Mouse (Mus musculus) cerebellum, adult 2 months (tissue): Measurements from ENCODE around the gene Ccdc36. TPM values are rescaled to one million over a fixed set of nuclear protein-coding genes. Genes with fewer than 3 reads are reported as not detected.

Experiments used
- DNase-seq, 2 experiments: peaks; one replicate each; pipeline ENCODE4 v3.0.0; 2021
- H3K27ac ChIP-seq: fragments of 200-500 bp; 2 replicates; pipeline ENCODE4 v1.5.1; 2012; ENCODE audit warnings: low read length, control low read depth, inconsistent platforms; ENCODE audit not compliant: insufficient read depth
- H3K27me3 ChIP-seq: fragments of 200-500 bp; 2 replicates; pipeline ENCODE4 v1.6.1; 2012; ENCODE audit warnings: inconsistent platforms, mild to moderate bottlenecking, low read length, moderate library complexity; ENCODE audit not compliant: control insufficient read depth, insufficient read depth
- H3K4me1 ChIP-seq: fragments of 200-500 bp; 2 replicates; pipeline ENCODE4 v1.6.1; 2011; ENCODE audit warnings: low read length; ENCODE audit not compliant: control insufficient read depth, insufficient read depth
- H3K4me3 ChIP-seq: fragments of 200-500 bp; replicated peaks from 2 replicates; pipeline ENCODE3; 2011; ENCODE audit warnings: mild to moderate bottlenecking, low read depth, low read length, control low read depth; ENCODE audit not compliant: insufficient read depth
- CTCF ChIP-seq: fragments of 200-500 bp; IDR thresholded peaks from 2 replicates; pipeline ENCODE4 v1.5.1; 2011; ENCODE audit warnings: low read depth, mild to moderate bottlenecking, control low read depth, low read length, moderate library complexity, borderline replicate concordance; ENCODE audit not compliant: insufficient read depth
- POLR2A ChIP-seq: fragments of 200-500 bp; IDR thresholded peaks from 2 replicates; pipeline ENCODE4 v1.6.1; 2011; ENCODE audit warnings: low read length, control low read depth, borderline replicate concordance; ENCODE audit not compliant: insufficient read depth
- WGBS: fragments of 180-500 bp; shearing (Covaris S2); methylation state at CpG from one replicate; pipeline ENCODE4 v1.1.7; 2018; 5-methylcytosine and 5-hydroxymethylcytosine counted together
- polyA plus RNA-seq: library from polyadenylated mRNA; depleted of rRNA; stranded (reverse); fragments of >200 nt; gene quantifications from 2 replicates; pipeline ENCODE4 v1.2.3, GENCODE M21; 2012

Gene Ccdc36
- polyA plus RNA-seq, 1 experiment = 0.13 TPM

GRCm38 (mm10) chr9:108452291-108452906, 24.1 kb upstream of the Ccdc36 start:
- peak; percentile 90 to 94 for DNase-seq
- Histone ChIP-seq H3K4me1 (peaks cover 14% of the 10 kb centered on the region), H3K4me3 (peak overlapping the region; percentile 90), H3K27me3 (no peaks in the 10 kb centered on the region), H3K27ac (peak overlapping the region; percentile 57; the same call in 1 of the 2 replicates)
- TF ChIP-seq CTCF = peak; percentile 75
- peak; percentile 31; the same call in 1 of the 2 replicates for TF ChIP-seq POLR2A
- under 1% methylated on average over 40 of the region's 40 CpGs for WGBS

GRCm38 (mm10) chr9:108451519-108452160, 23.4 kb upstream of the Ccdc36 start:
- Histone ChIP-seq H3K27ac (no peak overlapping the region), H3K4me1 (peaks cover 14% of the 10 kb centered on the region), H3K27me3 (no peaks in the 10 kb centered on the region), H3K4me3 (peak overlapping the region; percentile 90)
- DNase-seq = no peak
- TF ChIP-seq POLR2A = no peak
- no peak for TF ChIP-seq CTCF
- 57% methylated on average over 6 of the region's 6 CpGs for WGBS

GRCm38 (mm10) chr9:108451170-108451493, 22.8 kb upstream of the Ccdc36 start:
- no peak for DNase-seq
- WGBS = 36% methylated on average over 6 of the region's 6 CpGs
- Histone ChIP-seq H3K27me3 (no peaks in the 10 kb centered on the region), H3K27ac (no peak overlapping the region), H3K4me3 (no peak overlapping the region), H3K4me1 (peaks cover 14% of the 10 kb centered on the region)
- TF ChIP-seq CTCF = no peak
- no peak for TF ChIP-seq POLR2A

- Histone ChIP-seq H3K27ac (0 out of 2 replicates have a peak overlapping the region, but pooled peaks have one; percentile 11), H3K4me1 (peaks cover 14% of the 10 kb centered on the region), H3K27me3 (no peaks in the 10 kb centered on the region), H3K4me3 (no peak overlapping the region)
- DNase-seq = peak in 1 of 2 experiments; percentile 38
- WGBS = 29% methylated on average over 21 of the region's 21 CpGs
- TF ChIP-seq CTCF (no peak), POLR2A (no peak)
Observed at GRCm38 (mm10) chr9:108450292-108451169, 22.2 kb upstream of the Ccdc36 start.

GRCm38 (mm10) chr9:108449860-108450259, 21.6 kb upstream of the Ccdc36 start:
- TF ChIP-seq POLR2A (no peak), CTCF (no peak)
- Histone ChIP-seq H3K27ac (0 out of 2 replicates have a peak overlapping the region, but pooled peaks have one; percentile 11), H3K27me3 (no peaks in the 10 kb centered on the region), H3K4me3 (no peak overlapping the region), H3K4me1 (peaks cover 14% of the 10 kb centered on the region)
- no peak for DNase-seq
- WGBS = 20% methylated on average over 4 of the region's 4 CpGs

GRCm38 (mm10) chr9:108445125-108445524, 16.8 kb upstream of the Ccdc36 start:
- TF ChIP-seq CTCF (no peak), POLR2A (no peak)
- Histone ChIP-seq H3K4me3 (no peak overlapping the region), H3K27ac (no peak overlapping the region), H3K4me1 (peaks cover 4% of the 10 kb centered on the region), H3K27me3 (no peaks in the 10 kb centered on the region)
- DNase-seq = no peak
- 78% methylated on average over 9 of the region's 9 CpGs for WGBS

- Histone ChIP-seq H3K4me1 (no peaks in the 10 kb centered on the region), H3K27me3 (no peaks in the 10 kb centered on the region), H3K4me3 (no peak overlapping the region), H3K27ac (no peak overlapping the region)
- no peak for TF ChIP-seq POLR2A
- TF ChIP-seq CTCF = no peak
- 22% methylated on average over 11 of the region's 11 CpGs for WGBS
- peak in 1 of 2 experiments; percentile 49 for DNase-seq
Observed at GRCm38 (mm10) chr9:108441236-108441919, 13.1 kb upstream of the Ccdc36 start.
